ENCODE assay signal across 8 mouse cellular contexts in genomic region chr6:38550250-38551061, GRCm38 (mm10). TPM values are rescaled to one million over a fixed set of nuclear protein-coding genes. Genes with fewer than 3 reads are reported as not detected.
A peak's percentile ranks its signal among the peaks of the same experiment; 100 is the strongest.
DNase-seq lines count a peak whose midpoint lies in the region; ATAC-seq and TF ChIP-seq lines count a peak whose summit lies in the region.

No protein-coding gene starts in this region.

- dilution Hi-C loops in CH12.LX (cut with MboI; ENCODE audit: extremely low pct_ligation_motif_present, extremely low pct_unique_long_range_greater_than_20kb, low sequenced_read_pairs): no loop called here

- H3K36me3 ChIP-seq in CH12.LX (replicated peaks in 1 of 2; ENCODE audit: control insufficient read depth in 1 of 2, insufficient read depth in 1 of 2, low read length in 1 of 2): peaks cover 0 to 7% of the 10 kb centered on the region in 2 experiments
- no peaks in the 10 kb centered on the region for H3K36me3 ChIP-seq in hindbrain, postnatal 0 days (ENCODE audit: insufficient read depth, low read length)
- peaks cover under 1% of the 10 kb centered on the region; the same call in 1 of the 2 replicates for H3K36me3 ChIP-seq in liver, postnatal 0 days (replicated peaks; ENCODE audit: insufficient read depth, low read length)
- no peaks in the 10 kb centered on the region for H3K36me3 ChIP-seq in neural tube, embryonic 15.5 days

- H3K27me3 ChIP-seq in cerebellum, adult 2 months (ENCODE audit: control insufficient read depth, insufficient read depth, low read length): no peaks in the 10 kb centered on the region
- H3K27me3 ChIP-seq in CH12.LX (replicated peaks): no peaks in the 10 kb centered on the region
- H3K27me3 ChIP-seq in hindbrain, postnatal 0 days (ENCODE audit: insufficient read depth, low read length): no peaks in the 10 kb centered on the region
- no peaks in the 10 kb centered on the region for H3K27me3 ChIP-seq in liver, postnatal 0 days (ENCODE audit: insufficient read depth, low read length)
- H3K27me3 ChIP-seq in neural tube, embryonic 15.5 days (replicated peaks): no peaks in the 10 kb centered on the region

- H3K4me3 ChIP-seq in cerebellum, adult 2 months (replicated peaks; ENCODE audit: insufficient read depth, low read depth, low read length): peak overlapping the region; percentile 77
- peak overlapping the region; percentile 58 to 91 (median 83) for H3K4me3 ChIP-seq in CH12.LX (replicated peaks in 1 of 3; ENCODE audit: low read depth in 2 of 3, low read length in 2 of 3, poor library complexity in 1 of 3)
- H3K4me3 ChIP-seq in hindbrain, postnatal 0 days (ENCODE audit: low read length): peak overlapping the region; percentile 74
- H3K4me3 ChIP-seq in liver, postnatal 0 days (ENCODE audit: low read depth, low read length): peak overlapping the region; percentile 81
- H3K4me3 ChIP-seq in neural tube, embryonic 15.5 days (replicated peaks): peak overlapping the region; percentile 70

- in situ Hi-C loops in CH12.LX (cut with MboI; ENCODE audit: low pct_ligation_motif_present, low pct_unique_long_range_greater_than_20kb, low sequenced_read_pairs): no loop called here

- H3K79me2 ChIP-seq in CH12.LX (replicated peaks; ENCODE audit: control insufficient read depth, extremely low read depth, insufficient read depth, poor library complexity, severe bottlenecking): peaks cover 18% of the 10 kb centered on the region

- TF ChIP-seq POLR2A in cerebellum, adult 2 months (IDR thresholded peaks at IDR 0.05; ENCODE audit: borderline replicate concordance, insufficient read depth, low read length): no peak
- TF ChIP-seq POLR2A in CH12.LX (IDR thresholded peaks at IDR 0.05; ENCODE audit: low read depth, low read length): no peak

- 1% methylated on average over 28 of the region's 28 CpGs for WGBS in cerebellum, adult 2 months
- WGBS in hindbrain, postnatal 0 days: 4% methylated on average over 28 of the region's 28 CpGs
- 3% methylated on average over 28 of the region's 28 CpGs for WGBS in liver, postnatal 0 days (ENCODE audit: insufficient replicate concordance)
- WGBS in neural tube, embryonic 15.5 days: 8% methylated on average over 28 of the region's 28 CpGs

- intact Hi-C loops in gastrocnemius, postnatal 14 days (cut with DNase I; ENCODE audit: low total_unique reads): no loop called here

- DNase-seq in cerebellum, adult 2 months: peak in 1 of 2 experiments; percentile 83
- no peak for DNase-seq in cerebellum, adult 8-10 months
- DNase-seq in CH12.LX (ENCODE audit: extremely low read depth): peak; percentile 59
- DNase-seq in c-Kit-positive CD71-negative TER-119-negative erythroid progenitor cells, embryonic 14.5 days (ENCODE audit: low read depth): peak; percentile 60
- peak; percentile 73 for DNase-seq in gastrocnemius, postnatal 14 days
- DNase-seq in hindbrain, postnatal 0 days (ENCODE audit: low spot score): peak; percentile 73
- peak; percentile 81 for DNase-seq in liver, postnatal 0 days

- ATAC-seq in hindbrain, postnatal 0 days: peak; percentile 32
- ATAC-seq in liver, postnatal 0 days: peak; percentile 39
- ATAC-seq in neural tube, embryonic 15.5 days (ENCODE audit: low FRiP score): peak; percentile 5

- no peak for TF ChIP-seq RAD21 in CH12.LX (IDR thresholded peaks at IDR 0.05; ENCODE audit: low read depth, low read length)

- H3K9me3 ChIP-seq in CH12.LX (replicated peaks; ENCODE audit: low read length): no peaks in the 10 kb centered on the region
- no peaks in the 10 kb centered on the region for H3K9me3 ChIP-seq in hindbrain, postnatal 0 days (ENCODE audit: low read length)
- H3K9me3 ChIP-seq in liver, postnatal 0 days (ENCODE audit: low read length): no peaks in the 10 kb centered on the region
- H3K9me3 ChIP-seq in neural tube, embryonic 15.5 days (replicated peaks): no peaks in the 10 kb centered on the region

- H3K27ac ChIP-seq in cerebellum, adult 2 months (ENCODE audit: insufficient read depth, low read length): peak overlapping the region; percentile 90
- peak overlapping the region; percentile 98 for H3K27ac ChIP-seq in CH12.LX (ENCODE audit: insufficient read depth, low read depth)
- peak overlapping the region; percentile 99 for H3K27ac ChIP-seq in hindbrain, postnatal 0 days
- H3K27ac ChIP-seq in liver, postnatal 0 days (ENCODE audit: low read depth): peak overlapping the region; percentile 99
- H3K27ac ChIP-seq in neural tube, embryonic 15.5 days (replicated peaks): peak overlapping the region; percentile 99

- no peak for TF ChIP-seq CTCF in cerebellum, adult 2 months (IDR thresholded peaks at IDR 0.05; ENCODE audit: borderline replicate concordance, insufficient read depth, low read depth, low read length)
- no peak for TF ChIP-seq CTCF in CH12.LX (conservative IDR thresholded peaks at IDR 0.05 in 1 of 2, IDR thresholded peaks at IDR 0.05 in 1 of 2; ENCODE audit: low read depth in 2 of 2, low read length in 2 of 2)
- TF ChIP-seq CTCF in hindbrain, postnatal 0 days (IDR thresholded peaks at IDR 0.05; ENCODE audit: low read depth): no peak
- no peak for TF ChIP-seq CTCF in liver, postnatal 0 days (IDR thresholded peaks at IDR 0.05; ENCODE audit: low read depth)

- peaks cover 7% of the 10 kb centered on the region for H3K4me1 ChIP-seq in cerebellum, adult 2 months (ENCODE audit: control insufficient read depth, insufficient read depth, low read length)
- H3K4me1 ChIP-seq in CH12.LX (ENCODE audit: control insufficient read depth in 1 of 2, insufficient read depth in 2 of 2): peaks cover 4 to 17% of the 10 kb centered on the region in 2 experiments; a peak in 2 of 4 replicates
- no peaks in the 10 kb centered on the region; the same call in 1 of the 2 replicates for H3K4me1 ChIP-seq in hindbrain, postnatal 0 days (ENCODE audit: insufficient read depth, low read length)
- peaks cover 20% of the 10 kb centered on the region for H3K4me1 ChIP-seq in liver, postnatal 0 days (ENCODE audit: insufficient read depth)
- peaks cover 24% of the 10 kb centered on the region for H3K4me1 ChIP-seq in neural tube, embryonic 15.5 days

- peak overlapping the region; percentile 86 for H3K9ac ChIP-seq in CH12.LX (ENCODE audit: insufficient read depth, low read depth)
- H3K9ac ChIP-seq in hindbrain, postnatal 0 days (replicated peaks; ENCODE audit: low read length): peak overlapping the region; percentile 87
- peak overlapping the region; percentile 85 for H3K9ac ChIP-seq in liver, postnatal 0 days (replicated peaks)
- peak overlapping the region; percentile 82 for H3K9ac ChIP-seq in neural tube, embryonic 15.5 days (replicated peaks)

- H3K4me2 ChIP-seq in CH12.LX (ENCODE audit: insufficient read depth, low read depth, poor library complexity, severe bottlenecking): peak overlapping the region; percentile 77; the same call in 1 of the 2 replicates
- H3K4me2 ChIP-seq in hindbrain, postnatal 0 days (ENCODE audit: low read depth, low read length): peak overlapping the region; percentile 62
- peak overlapping the region; percentile 68 for H3K4me2 ChIP-seq in liver, postnatal 0 days (ENCODE audit: low read depth, low read length)
- peak overlapping the region; percentile 75 for H3K4me2 ChIP-seq in neural tube, embryonic 15.5 days

- TF ChIP-seq EP300 in CH12.LX (IDR thresholded peaks at IDR 0.05; ENCODE audit: low read length): no peak
- no peak for TF ChIP-seq EP300 in liver, postnatal 0 days (IDR thresholded peaks at IDR 0.05; ENCODE audit: low read depth)

TF ChIP-seq in CH12.LX, 34 proteins besides CTCF, POLR2A, EP300 and RAD21:
- no peak for TF ChIP-seq MYC (IDR thresholded peaks at IDR 0.05; ENCODE audit: low read depth, low read length)
- no peak for TF ChIP-seq RCOR1 (conservative IDR thresholded peaks at IDR 0.05; ENCODE audit: low read depth, low read length)
- TF ChIP-seq TBP (conservative IDR thresholded peaks at IDR 0.05; ENCODE audit: low read depth, low read length): 0 out of 2 replicates have a peak, but pooled peaks have one; percentile 7
- no peak for TF ChIP-seq ZC3H11A (IDR thresholded peaks at IDR 0.05; ENCODE audit: low read depth, low read length)
- no peak for TF ChIP-seq SMC3 (IDR thresholded peaks at IDR 0.05; ENCODE audit: low read depth, low read length)
- peak; percentile 62; the same call in 1 of the 2 replicates for TF ChIP-seq ZNF384 (IDR thresholded peaks at IDR 0.05; ENCODE audit: low read depth, low read length)
- 0 out of 2 replicates have a peak, but pooled peaks have one; percentile 1 for TF ChIP-seq POLR2AphosphoS2 (IDR thresholded peaks at IDR 0.05; ENCODE audit: low read depth, low read length)

RNA-seq across cellular contexts. Expression of gene Luc7l2, which starts 0.7 kb away (rescaled TPM):
- polyA plus RNA-seq in cerebellum, adult 2 months (2012; rRNA removed): 193 and 194 TPM in 2 replicates
- 62.0 and 62.5 TPM in 2 replicates for total RNA-seq in CH12.LX (2012; rRNA removed)
- 92.5 and 99.9 TPM in 2 replicates for total RNA-seq in CH12.LX (2014; rRNA removed)
- polyA plus RNA-seq in CH12.LX (2012; ENCODE audit: insufficient read length, low read depth): 173 and 183 TPM in 2 replicates
- total RNA-seq in gastrocnemius, postnatal 14 days (2021): 100 to 1,000 TPM in 1 of 2 experiments, 10 to 100 TPM in 1; 84.2 to 102 TPM
- 45.0 and 54.3 TPM in 2 replicates for total RNA-seq in hindbrain, postnatal 0 days (2014; rRNA removed)
- 36.7 and 44.4 TPM in 2 replicates for polyA plus RNA-seq in hindbrain, postnatal 0 days (2015; fragmentation: Nextera tagmentation; extraction: Ambion mirVana)
- 18.0 and 19.1 TPM in 2 replicates for polyA plus RNA-seq in liver, postnatal 0 days (2015; fragmentation: Nextera tagmentation; extraction: Ambion mirVana)
- polyA plus RNA-seq in neural tube, embryonic 15.5 days (2015; fragmentation: Nextera tagmentation; extraction: Ambion mirVana): 42.1 and 48.2 TPM in 2 replicates

RNA-seq across cellular contexts. Expression of gene Fmc1, which starts 17.2 kb away (rescaled TPM):
- polyA plus RNA-seq in cerebellum, adult 2 months (2012; rRNA removed): 205 and 213 TPM in 2 replicates
- total RNA-seq in CH12.LX (2012; rRNA removed): 65.3 and 78.2 TPM in 2 replicates
- 45.2 and 47.3 TPM in 2 replicates for total RNA-seq in CH12.LX (2014; rRNA removed)
- 23.1 and 30.4 TPM in 2 replicates for polyA plus RNA-seq in CH12.LX (2012; ENCODE audit: insufficient read length, low read depth)
- total RNA-seq in gastrocnemius, postnatal 14 days (2021): 100 to 1,000 TPM; 125 to 149 TPM
- total RNA-seq in hindbrain, postnatal 0 days (2014; rRNA removed): 22.5 and 55.8 TPM in 2 replicates
- polyA plus RNA-seq in hindbrain, postnatal 0 days (2015; fragmentation: Nextera tagmentation; extraction: Ambion mirVana): 256 and 260 TPM in 2 replicates
- 127 and 139 TPM in 2 replicates for polyA plus RNA-seq in liver, postnatal 0 days (2015; fragmentation: Nextera tagmentation; extraction: Ambion mirVana)
- polyA plus RNA-seq in neural tube, embryonic 15.5 days (2015; fragmentation: Nextera tagmentation; extraction: Ambion mirVana): 218 and 249 TPM in 2 replicates
